28 mouse cellular contexts compared by ENCODE assay signal in genomic region chr2:146456612-146457011, GRCm38 (mm10).
"Had no signal": no experiment of that assay in that cellular context is flagged by ENCODE, and none has a peak within 500 bp of the region (broad histone marks: within the 10 kb centered on the region; RNA-seq: fewer than 3 reads in every experiment).

No protein-coding gene starts in this region.

- H3K9me3 ChIP-seq: heart, embryonic 12.5 days; hindbrain, embryonic 10.5 days; hindbrain, embryonic 12.5 days; intestine, embryonic 15.5 days; limb, embryonic 10.5 days; limb, embryonic 12.5 days; liver, embryonic 13.5 days; liver, embryonic 15.5 days had no signal

- DNase-seq: gastrocnemius, adult 2 months; gastrocnemius, postnatal 10 days; gastrocnemius, postnatal 25 days; heart, adult 2 months; heart, postnatal 10 days; heart, postnatal 4 days; kidney, adult 18-20 months; kidney, adult 8-10 months; kidney, postnatal 14 days; kidney, postnatal 36 days; layer of hippocampus, adult 9-11 months; layer of hippocampus, postnatal 36 days; liver; liver, embryonic 13.5 days; liver, postnatal 0 days had no signal

- H3K4me1 ChIP-seq: hindbrain, embryonic 10.5 days; hindbrain, embryonic 12.5 days; intestine, embryonic 15.5 days; liver, embryonic 13.5 days; liver, embryonic 15.5 days had no signal

- H3K9ac ChIP-seq: heart, embryonic 12.5 days; hindbrain, embryonic 12.5 days; hindbrain, embryonic 14.5 days; intestine, embryonic 15.5 days; limb, embryonic 12.5 days; liver, embryonic 13.5 days; liver, embryonic 15.5 days; liver, postnatal 0 days had no signal

- H3K4me3 ChIP-seq: gastrocnemius, adult 2 months; heart, adult 2 months; heart, embryonic 12.5 days; hindbrain, embryonic 10.5 days; hindbrain, embryonic 12.5 days; intestine, embryonic 15.5 days; limb, embryonic 10.5 days; limb, embryonic 12.5 days; liver, embryonic 13.5 days; liver, embryonic 15.5 days had no signal

- H3K36me3 ChIP-seq: hindbrain, embryonic 10.5 days; hindbrain, embryonic 12.5 days; intestine, embryonic 15.5 days; limb, embryonic 10.5 days; limb, embryonic 12.5 days; liver, embryonic 13.5 days; liver, embryonic 15.5 days had no signal

- ATAC-seq: hindbrain, embryonic 16.5 days; inflammation-experienced regulatory T-cells, adult 6 months; intestine, embryonic 15.5 days; intestine, postnatal 0 days; liver, postnatal 0 days had no signal

- H3K4me2 ChIP-seq: heart, embryonic 12.5 days; hindbrain, embryonic 12.5 days; hindbrain, embryonic 14.5 days; intestine, embryonic 15.5 days; limb, embryonic 12.5 days; liver, embryonic 11.5 days; liver, embryonic 13.5 days; liver, embryonic 15.5 days had no signal

- H3K27ac ChIP-seq: gastrocnemius, adult 2 months; heart, adult 2 months; hindbrain, embryonic 10.5 days; hindbrain, embryonic 12.5 days; hindbrain, embryonic 14.5 days; intestine, embryonic 15.5 days; kidney, postnatal 0 days; limb, embryonic 10.5 days; limb, embryonic 12.5 days; liver, embryonic 13.5 days; liver, embryonic 15.5 days had no signal

- H3K27me3 ChIP-seq: heart, embryonic 12.5 days; hindbrain, embryonic 12.5 days; intestine, embryonic 15.5 days; liver, embryonic 13.5 days; liver, embryonic 15.5 days had no signal
